ENCODE assay signal across 8 mouse cellular contexts in genomic region chr10:111566873-111567381, GRCm38 (mm10).
A peak's percentile ranks its signal among the peaks of the same experiment; 100 is the strongest.
DNase-seq lines count a peak whose midpoint lies in the region; ATAC-seq and TF ChIP-seq lines count a peak whose summit lies in the region.

No protein-coding gene starts in this region.

- H3K9ac ChIP-seq in liver, postnatal 0 days (replicated peaks): no peak overlapping the region
- H3K9ac ChIP-seq in liver, embryonic 11.5 days (ENCODE audit: low read depth, low read length): no peak overlapping the region

- DNase-seq in liver, postnatal 0 days: peak; percentile 50
- DNase-seq in liver, embryonic 11.5 days (ENCODE audit: low spot score): no peak
- peak; percentile 80 for DNase-seq in cerebellum, adult 9-10 months
- peak; percentile 71 to 76 for DNase-seq in gastrocnemius, adult 8-10 months (ENCODE audit: low spot score in 2 of 2)
- DNase-seq in kidney, postnatal 4 days: peak; percentile 46 to 59
- DNase-seq in lung, postnatal 14 days: peak; percentile 46
- DNase-seq in testis, postnatal 10 days (ENCODE audit: low spot score): no peak
- no peak for DNase-seq in spleen, postnatal 14 days (ENCODE audit: low spot score in 2 of 2)

- H3K27ac ChIP-seq in liver, postnatal 0 days (ENCODE audit: low read depth): peak overlapping the region; percentile 64
- H3K27ac ChIP-seq in liver, embryonic 11.5 days (ENCODE audit: low read depth, low read length): no peak overlapping the region

- no peaks in the 10 kb centered on the region for H3K9me3 ChIP-seq in liver, postnatal 0 days (ENCODE audit: low read length)
- H3K9me3 ChIP-seq in liver, embryonic 11.5 days (ENCODE audit: control insufficient read depth, low read length): no peaks in the 10 kb centered on the region

- peaks cover 17% of the 10 kb centered on the region for H3K4me1 ChIP-seq in liver, postnatal 0 days (ENCODE audit: insufficient read depth)
- peaks cover 4% of the 10 kb centered on the region; the same call in 1 of the 2 replicates for H3K4me1 ChIP-seq in liver, embryonic 11.5 days (replicated peaks; ENCODE audit: control insufficient read depth, insufficient read depth, low read length)

- 64% methylated on average over 12 of the region's 12 CpGs for WGBS in liver, postnatal 0 days (ENCODE audit: insufficient replicate concordance)
- WGBS in liver, embryonic 11.5 days: 83% methylated on average over 12 of the region's 12 CpGs

- no peak for TF ChIP-seq CTCF in liver, postnatal 0 days (IDR thresholded peaks at IDR 0.05; ENCODE audit: low read depth)

- H3K4me2 ChIP-seq in liver, postnatal 0 days (ENCODE audit: low read depth, low read length): no peak overlapping the region
- no peak overlapping the region for H3K4me2 ChIP-seq in liver, embryonic 11.5 days

- ATAC-seq in liver, postnatal 0 days: peak; percentile 90
- no peak for ATAC-seq in liver, embryonic 11.5 days (replicated peaks; ENCODE audit: low FRiP score)

- H3K4me3 ChIP-seq in liver, postnatal 0 days (ENCODE audit: low read depth, low read length): no peak overlapping the region
- H3K4me3 ChIP-seq in liver, embryonic 11.5 days (ENCODE audit: low read depth, low read length): no peak overlapping the region

- TF ChIP-seq EP300 in liver, postnatal 0 days (IDR thresholded peaks at IDR 0.05; ENCODE audit: low read depth): no peak

- H3K36me3 ChIP-seq in liver, postnatal 0 days (replicated peaks; ENCODE audit: insufficient read depth, low read length): no peaks in the 10 kb centered on the region
- H3K36me3 ChIP-seq in liver, embryonic 11.5 days (ENCODE audit: control insufficient read depth, insufficient read depth, low read length): no peaks in the 10 kb centered on the region

- no peaks in the 10 kb centered on the region for H3K27me3 ChIP-seq in liver, postnatal 0 days (ENCODE audit: insufficient read depth, low read length)
- H3K27me3 ChIP-seq in liver, embryonic 11.5 days (replicated peaks; ENCODE audit: control insufficient read depth, insufficient read depth, low read length): no peaks in the 10 kb centered on the region

Comparison
In these comparisons a context has a peak if more than half of its experiments do, and no peak if none do; other contexts are left out.
1. DNase-seq: peak in liver, postnatal 0 days (single experiment), cerebellum, adult 9-10 months (single experiment), gastrocnemius, adult 8-10 months (2 of 2), kidney, postnatal 4 days (2 of 2) and lung, postnatal 14 days (single experiment); none in liver, embryonic 11.5 days (single experiment), testis, postnatal 10 days (single experiment) and spleen, postnatal 14 days (0 of 2).